Mouse (Mus musculus): ENCODE data around the gene Mki67. TPM values are rescaled to one million over a fixed set of nuclear protein-coding genes. Genes with fewer than 3 reads are reported as not detected.

Gene Mki67
- polyA plus RNA-seq, 1 experiment = 4.6 TPM

GRCm38 (mm10) chr7:135676722-135677121 lies 39.4 kb downstream of the Mki67 start:
- 89% methylated on average over 8 of the region's 8 CpGs for WGBS
- H3K4me3 ChIP-seq (ENCODE audit: extremely low read depth, insufficient read depth, insufficient read length) = no peak overlapping the region
- no peaks in the 10 kb centered on the region for H3K4me1 ChIP-seq (ENCODE audit: control insufficient read depth, insufficient read depth, insufficient read length)
- H3K27me3 ChIP-seq (ENCODE audit: control insufficient read depth, insufficient read depth, low read length) = no peaks in the 10 kb centered on the region
- no peak overlapping the region for H3K27ac ChIP-seq (ENCODE audit: insufficient read depth, low read length)
- H3K36me3 ChIP-seq (ENCODE audit: control insufficient read depth, insufficient read depth, low read length) = peaks cover 28% of the 10 kb centered on the region
- no peak for DNase-seq (ENCODE audit: low read depth in 1 of 2, low spot score in 2 of 2)
- TF ChIP-seq CTCF (IDR thresholded peaks at IDR 0.05; ENCODE audit: extremely low read depth, insufficient read depth, insufficient read length, insufficient replicate concordance) (no peak), POLR2A (IDR thresholded peaks at IDR 0.05; ENCODE audit: low read depth, low read length) (no peak)

GRCm38 (mm10) chr7:135673576-135673975 lies 42.6 kb downstream of the Mki67 start:
- no peak overlapping the region for H3K4me3 ChIP-seq (ENCODE audit: extremely low read depth, insufficient read depth, insufficient read length)
- H3K27ac ChIP-seq (ENCODE audit: insufficient read depth, low read length) = no peak overlapping the region
- H3K27me3 ChIP-seq (ENCODE audit: control insufficient read depth, insufficient read depth, low read length) = no peaks in the 10 kb centered on the region
- H3K4me1 ChIP-seq (ENCODE audit: control insufficient read depth, insufficient read depth, insufficient read length) = no peaks in the 10 kb centered on the region
- no peak for DNase-seq (ENCODE audit: low read depth in 1 of 2, low spot score in 2 of 2)
- WGBS = 84% methylated on average over 3 of the region's 3 CpGs
- H3K36me3 ChIP-seq (ENCODE audit: control insufficient read depth, insufficient read depth, low read length) = peaks cover 38% of the 10 kb centered on the region
- TF ChIP-seq POLR2A (IDR thresholded peaks at IDR 0.05; ENCODE audit: low read depth, low read length) (no peak), CTCF (IDR thresholded peaks at IDR 0.05; ENCODE audit: extremely low read depth, insufficient read depth, insufficient read length, insufficient replicate concordance) (no peak)

GRCm38 (mm10) chr7:135668852-135669739 lies 47.1 kb downstream of the Mki67 start:
- H3K27me3 ChIP-seq (ENCODE audit: control insufficient read depth, insufficient read depth, low read length) = no peaks in the 10 kb centered on the region
- H3K27ac ChIP-seq (ENCODE audit: insufficient read depth, low read length) = no peak overlapping the region
- TF ChIP-seq CTCF (IDR thresholded peaks at IDR 0.05; ENCODE audit: extremely low read depth, insufficient read depth, insufficient read length, insufficient replicate concordance) (peak; percentile 55; the same call in 1 of the 2 replicates), POLR2A (IDR thresholded peaks at IDR 0.05; ENCODE audit: low read depth, low read length) (no peak)
- no peak overlapping the region for H3K4me3 ChIP-seq (ENCODE audit: extremely low read depth, insufficient read depth, insufficient read length)
- H3K4me1 ChIP-seq (ENCODE audit: control insufficient read depth, insufficient read depth, insufficient read length) = no peaks in the 10 kb centered on the region
- DNase-seq (ENCODE audit: low read depth in 1 of 2, low spot score in 2 of 2) = peak; percentile 47 to 50
- peaks cover 38% of the 10 kb centered on the region for H3K36me3 ChIP-seq (ENCODE audit: control insufficient read depth, insufficient read depth, low read length)
- 45% methylated on average over 16 of the region's 16 CpGs for WGBS

- WGBS = 76% methylated on average over 2 of the region's 2 CpGs
- Histone ChIP-seq H3K36me3 (ENCODE audit: control insufficient read depth, insufficient read depth, low read length) (peaks cover 38% of the 10 kb centered on the region), H3K4me1 (ENCODE audit: control insufficient read depth, insufficient read depth, insufficient read length) (no peaks in the 10 kb centered on the region), H3K27ac (ENCODE audit: insufficient read depth, low read length) (no peak overlapping the region), H3K27me3 (ENCODE audit: control insufficient read depth, insufficient read depth, low read length) (no peaks in the 10 kb centered on the region), H3K4me3 (ENCODE audit: extremely low read depth, insufficient read depth, insufficient read length) (no peak overlapping the region)
- no peak for DNase-seq (ENCODE audit: low read depth in 1 of 2, low spot score in 2 of 2)
- no peak for TF ChIP-seq CTCF (IDR thresholded peaks at IDR 0.05; ENCODE audit: extremely low read depth, insufficient read depth, insufficient read length, insufficient replicate concordance)
- no peak for TF ChIP-seq POLR2A (IDR thresholded peaks at IDR 0.05; ENCODE audit: low read depth, low read length)
Measured at GRCm38 (mm10) chr7:135666314-135666713, 49.8 kb downstream of the Mki67 start.

- Histone ChIP-seq H3K27me3 (ENCODE audit: control insufficient read depth, insufficient read depth, low read length) (no peaks in the 10 kb centered on the region), H3K27ac (ENCODE audit: insufficient read depth, low read length) (no peak overlapping the region), H3K4me3 (ENCODE audit: extremely low read depth, insufficient read depth, insufficient read length) (no peak overlapping the region), H3K36me3 (ENCODE audit: control insufficient read depth, insufficient read depth, low read length) (peaks cover 32% of the 10 kb centered on the region), H3K4me1 (ENCODE audit: control insufficient read depth, insufficient read depth, insufficient read length) (no peaks in the 10 kb centered on the region; the same call in 1 of the 2 replicates)
- DNase-seq (ENCODE audit: low read depth in 1 of 2, low spot score in 2 of 2) = no peak
- 76% methylated on average over 7 of the region's 7 CpGs for WGBS
- TF ChIP-seq CTCF (IDR thresholded peaks at IDR 0.05; ENCODE audit: extremely low read depth, insufficient read depth, insufficient read length, insufficient replicate concordance) (no peak), POLR2A (IDR thresholded peaks at IDR 0.05; ENCODE audit: low read depth, low read length) (no peak)
Measured at GRCm38 (mm10) chr7:135664211-135664610, 52.0 kb downstream of the Mki67 start.

- Histone ChIP-seq H3K4me1 (ENCODE audit: control insufficient read depth, insufficient read depth, insufficient read length) (peaks cover 2% of the 10 kb centered on the region; the same call in 1 of the 2 replicates), H3K27ac (ENCODE audit: insufficient read depth, low read length) (no peak overlapping the region), H3K36me3 (ENCODE audit: control insufficient read depth, insufficient read depth, low read length) (peaks cover 30% of the 10 kb centered on the region), H3K4me3 (ENCODE audit: extremely low read depth, insufficient read depth, insufficient read length) (no peak overlapping the region), H3K27me3 (ENCODE audit: control insufficient read depth, insufficient read depth, low read length) (no peaks in the 10 kb centered on the region)
- no peak for DNase-seq (ENCODE audit: low read depth in 1 of 2, low spot score in 2 of 2)
- no peak for TF ChIP-seq POLR2A (IDR thresholded peaks at IDR 0.05; ENCODE audit: low read depth, low read length)
Measured at GRCm38 (mm10) chr7:135660314-135660713, 55.8 kb downstream of the Mki67 start.

All from spleen, adult 2 months (tissue).